Mouse (Mus musculus) monocyte, adult 2 months (primary cell): ENCODE results near the gene Hoxb8.

Source experiments
- DNase-seq, 2 experiments: peaks; one replicate each; pipeline ENCODE4 v3.0.0; 2022; ENCODE audit warnings: low spot score in 2 of 2, low read depth in 1 of 2

Gene Hoxb8

DNA sequence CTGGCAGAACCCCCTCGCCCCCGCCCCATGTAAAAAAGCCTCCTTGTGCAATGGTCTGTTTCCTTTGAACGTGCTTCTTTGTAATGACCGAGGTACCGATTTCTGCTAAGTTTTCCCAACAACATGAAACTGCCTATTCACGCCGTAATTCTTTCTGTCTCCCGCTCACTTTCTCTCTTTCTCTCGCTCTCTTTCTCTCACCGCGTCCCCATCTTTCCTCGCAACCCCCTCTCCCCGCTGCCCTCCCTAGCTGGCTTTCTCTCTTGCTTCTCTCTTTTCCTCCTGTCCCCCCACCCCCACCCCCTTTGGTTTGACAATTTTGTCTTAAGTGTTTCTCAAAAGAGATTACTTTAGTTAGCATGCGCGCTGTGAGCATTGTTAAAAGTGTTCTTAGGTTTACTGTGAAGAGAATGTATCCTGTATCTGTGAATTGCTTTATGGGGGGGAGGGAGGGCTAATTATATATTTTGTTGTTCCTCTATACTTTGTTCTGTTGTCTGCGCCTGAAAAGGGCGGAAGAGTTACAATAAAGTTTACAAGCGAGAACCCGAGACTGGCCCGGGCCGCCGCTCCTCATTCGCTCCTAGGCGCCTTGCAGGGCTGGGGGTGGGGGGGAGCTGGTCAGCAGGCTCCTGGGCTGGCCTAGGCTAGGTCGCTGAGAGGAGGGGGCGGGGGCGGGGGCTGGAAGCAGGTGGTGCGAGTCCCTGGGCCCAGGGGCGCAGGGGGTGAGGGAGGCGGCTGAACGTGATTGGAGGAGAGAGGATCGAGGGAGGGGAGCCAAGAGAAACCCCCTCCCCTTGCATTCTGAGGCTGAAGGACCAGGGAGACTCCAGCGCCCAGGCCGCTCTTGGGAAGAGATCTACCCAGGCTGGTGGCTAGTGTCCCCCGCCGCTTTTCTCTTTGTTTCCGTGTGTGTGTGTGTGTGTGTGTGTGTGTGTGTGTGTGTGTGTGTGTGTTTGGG is 3.3 kb downstream of the Hoxb8 start:
- DNase-seq, result no peak

DNA sequence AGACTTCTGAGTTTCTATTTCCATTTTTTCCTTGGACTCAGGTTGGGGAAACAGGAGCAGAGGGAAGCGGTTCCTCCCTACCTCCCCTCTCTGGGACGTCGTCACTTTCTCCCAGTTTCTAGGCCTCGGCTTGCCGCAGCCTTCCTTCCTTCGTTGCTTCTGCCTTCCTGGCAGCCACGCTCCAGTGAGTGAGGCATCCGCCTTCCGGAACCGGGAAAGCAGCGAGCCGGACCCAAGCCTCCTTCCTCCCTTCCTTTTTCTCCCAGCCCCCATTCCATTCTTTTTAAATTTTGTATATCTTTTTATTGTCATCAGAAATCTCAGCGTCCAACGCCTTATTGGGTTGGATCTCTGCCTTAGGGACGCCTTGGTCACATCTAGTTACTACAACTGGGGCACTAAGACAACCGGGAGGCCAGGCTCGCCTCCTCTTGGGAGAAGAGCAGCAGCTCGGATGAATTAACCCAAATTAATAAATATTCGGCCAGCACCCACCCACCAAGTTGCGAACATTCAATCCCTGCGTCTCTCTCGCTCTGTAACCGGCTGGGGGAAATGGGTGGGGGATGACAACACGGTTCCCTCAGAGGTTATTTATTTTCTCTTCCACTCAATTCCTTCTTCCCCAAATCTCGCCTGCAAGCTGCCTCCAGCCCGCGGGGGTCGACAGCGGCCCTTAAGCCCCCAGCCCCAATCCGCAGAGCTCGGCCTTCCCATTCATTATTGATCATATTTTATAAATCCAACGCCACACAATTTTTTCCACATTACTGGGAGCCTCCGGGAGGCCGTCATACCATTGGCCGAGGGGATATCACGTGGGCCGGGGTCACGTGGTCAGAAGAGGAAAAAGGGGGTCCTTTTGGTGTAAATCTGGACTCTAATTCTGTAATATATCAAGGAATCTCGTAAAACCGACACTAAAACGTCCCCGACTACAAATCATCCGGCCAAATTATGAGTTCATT is 4.3 kb downstream of the Hoxb8 start, which contains the start of gene Hoxb7:
TSS of gene Hoxb7 (plus strand) at position 853 of the 968 bp plus-strand sequence.
- no peak for DNase-seq

DNA sequence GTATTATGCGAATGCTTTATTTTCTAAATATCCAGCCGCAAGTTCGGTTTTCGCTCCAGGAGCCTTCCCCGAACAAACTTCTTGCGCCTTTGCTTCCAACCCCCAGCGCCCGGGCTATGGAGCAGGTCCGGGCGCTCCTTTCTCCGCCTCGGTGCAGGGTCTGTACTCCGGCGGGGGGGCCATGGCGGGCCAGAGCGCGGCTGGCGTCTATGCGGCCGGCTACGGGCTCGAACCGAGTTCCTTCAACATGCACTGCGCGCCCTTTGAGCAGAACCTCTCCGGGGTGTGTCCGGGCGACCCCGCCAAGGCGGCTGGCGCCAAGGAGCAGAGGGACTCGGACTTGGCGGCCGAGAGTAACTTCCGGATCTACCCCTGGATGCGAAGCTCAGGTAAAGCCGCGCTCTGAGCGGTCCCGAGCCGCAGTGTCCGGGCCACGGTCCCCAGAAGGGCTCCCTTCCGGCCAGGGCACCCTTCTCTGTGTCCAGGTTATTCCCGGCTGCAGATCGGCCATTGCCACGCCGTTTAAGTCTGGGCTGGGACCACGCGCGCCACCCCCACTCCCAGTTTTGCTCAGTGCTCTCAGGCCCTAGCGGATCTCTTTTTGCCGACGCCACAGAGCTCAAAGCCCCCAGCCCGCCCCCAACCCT is 5.2 kb downstream of the Hoxb8 start:
- DNase-seq, result no peak

DNA sequence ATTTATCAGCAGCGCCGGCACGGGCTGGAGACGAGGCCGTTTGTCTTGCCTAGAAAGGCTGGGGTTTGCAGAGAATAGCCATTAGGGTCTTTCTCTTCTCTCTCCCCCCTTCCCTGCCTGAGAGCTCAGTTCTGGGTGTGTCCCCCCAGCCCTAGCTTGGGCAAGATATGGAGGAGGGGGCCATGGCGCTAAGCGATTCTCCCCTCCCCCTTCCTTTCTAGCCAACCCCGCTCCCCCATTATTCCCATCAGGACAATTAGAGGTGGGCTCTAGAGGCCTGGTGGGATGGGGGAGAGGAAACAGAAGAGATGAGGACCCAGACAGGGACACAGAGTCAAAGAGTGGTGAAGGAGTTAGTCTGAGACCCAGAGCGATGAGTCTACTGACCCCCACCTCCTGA is 5.7 kb downstream of the Hoxb8 start:
- no peak for DNase-seq

DNA sequence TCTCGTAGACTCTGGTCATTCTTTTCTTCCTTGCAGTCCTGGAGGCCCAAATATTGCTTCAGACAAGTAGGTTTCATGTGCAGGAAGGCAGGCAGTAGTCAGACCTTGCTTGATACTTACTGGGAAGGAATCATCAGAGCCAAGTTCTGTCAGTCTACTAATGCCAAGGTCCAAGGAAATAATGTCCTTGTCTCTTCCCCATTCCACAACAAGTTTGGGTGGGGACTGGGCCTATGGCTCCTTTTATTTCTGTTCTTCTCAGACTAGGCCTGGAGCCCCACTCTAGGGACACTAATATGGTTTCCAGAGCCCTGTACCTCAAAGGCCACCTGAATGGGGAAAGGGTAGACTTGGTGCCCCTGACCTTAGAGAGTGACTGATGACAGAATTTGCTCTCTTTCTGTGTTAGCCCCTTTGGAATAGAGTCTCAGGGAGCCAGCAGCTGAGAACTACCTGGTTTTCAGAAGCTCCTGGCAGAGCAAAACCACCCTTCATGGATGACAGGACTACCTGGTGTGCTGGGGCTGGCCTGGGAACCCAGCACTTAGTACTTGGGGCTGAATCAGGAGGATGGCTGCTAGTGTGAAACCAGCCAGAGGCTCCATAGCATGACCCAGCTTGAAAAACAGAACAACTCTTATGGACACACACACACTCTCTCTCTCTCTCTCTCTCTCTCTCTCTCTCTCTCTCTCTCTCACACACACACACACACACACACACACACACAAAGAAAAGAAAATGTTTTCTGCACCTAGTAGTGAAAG is 6.9 kb downstream of the Hoxb8 start:
- DNase-seq, result no peak

DNA sequence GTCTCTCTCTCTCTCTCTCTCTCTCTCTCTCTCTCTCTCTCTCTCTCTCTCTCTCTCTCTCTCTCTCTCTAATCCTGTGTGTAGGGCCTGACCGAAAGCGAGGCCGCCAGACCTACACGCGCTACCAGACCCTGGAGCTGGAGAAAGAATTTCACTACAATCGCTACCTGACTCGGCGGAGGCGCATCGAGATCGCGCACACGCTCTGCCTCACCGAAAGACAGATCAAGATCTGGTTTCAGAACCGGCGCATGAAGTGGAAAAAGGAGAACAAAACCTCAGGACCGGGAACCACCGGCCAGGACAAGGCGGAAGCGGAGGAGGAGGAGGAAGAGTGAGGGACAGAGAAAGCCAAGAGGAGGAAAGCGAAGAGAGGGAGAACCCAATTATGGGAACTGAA is 7.6 kb downstream of the Hoxb8 start:
- no peak for DNase-seq

DNA sequence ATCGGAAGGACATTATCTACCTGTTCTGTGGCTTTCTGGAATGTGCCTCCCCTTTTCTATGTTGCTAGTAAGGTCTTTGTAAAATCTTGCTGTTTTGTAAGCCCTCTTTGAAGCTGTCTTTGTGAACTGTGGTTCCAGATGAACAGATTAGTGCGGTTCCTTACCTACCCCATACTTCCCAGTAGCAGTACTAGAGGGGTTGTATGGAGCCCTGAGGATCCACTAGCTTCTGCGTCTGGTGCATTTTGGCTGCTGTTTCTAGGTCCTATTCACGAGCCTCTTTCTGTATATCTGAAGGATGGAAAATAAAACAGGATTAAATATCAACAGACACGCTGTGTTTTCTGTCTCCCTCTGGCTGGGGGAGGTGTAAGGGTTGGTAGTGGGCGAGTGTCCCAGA is 8.1 kb downstream of the Hoxb8 start:
- DNase-seq, result no peak

DNA sequence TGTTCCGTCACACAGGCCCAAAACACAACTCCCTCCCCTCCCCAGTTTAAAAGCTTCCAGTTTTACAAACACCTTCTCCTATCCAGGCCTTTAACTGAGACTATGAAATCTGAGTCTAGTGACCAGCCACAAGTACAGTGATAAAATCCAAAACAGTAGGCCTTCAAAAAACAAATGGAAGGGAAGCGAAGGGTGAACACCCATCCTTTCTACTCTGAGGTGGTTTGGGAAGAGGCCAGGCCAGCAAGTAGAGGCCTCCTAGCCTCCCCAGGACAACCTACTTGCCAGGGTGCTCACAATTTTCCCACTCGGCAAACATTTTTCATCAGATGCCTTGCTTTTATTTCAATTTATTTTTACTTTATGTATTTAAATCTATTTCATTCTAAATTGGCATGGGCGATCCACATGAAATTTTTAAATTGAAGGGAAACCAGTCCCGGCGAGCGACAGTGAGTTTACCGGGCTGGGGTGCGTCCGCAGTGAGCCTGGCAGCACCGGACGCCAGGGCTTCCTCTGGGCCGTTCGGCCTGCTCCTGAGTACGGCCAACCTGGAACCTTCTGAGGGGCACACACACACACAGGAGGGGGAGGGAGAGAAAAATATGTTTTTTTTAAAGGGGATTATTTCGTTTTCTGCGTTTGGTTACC is 9.1 kb downstream of the Hoxb8 start:
- no peak for DNase-seq

DNA sequence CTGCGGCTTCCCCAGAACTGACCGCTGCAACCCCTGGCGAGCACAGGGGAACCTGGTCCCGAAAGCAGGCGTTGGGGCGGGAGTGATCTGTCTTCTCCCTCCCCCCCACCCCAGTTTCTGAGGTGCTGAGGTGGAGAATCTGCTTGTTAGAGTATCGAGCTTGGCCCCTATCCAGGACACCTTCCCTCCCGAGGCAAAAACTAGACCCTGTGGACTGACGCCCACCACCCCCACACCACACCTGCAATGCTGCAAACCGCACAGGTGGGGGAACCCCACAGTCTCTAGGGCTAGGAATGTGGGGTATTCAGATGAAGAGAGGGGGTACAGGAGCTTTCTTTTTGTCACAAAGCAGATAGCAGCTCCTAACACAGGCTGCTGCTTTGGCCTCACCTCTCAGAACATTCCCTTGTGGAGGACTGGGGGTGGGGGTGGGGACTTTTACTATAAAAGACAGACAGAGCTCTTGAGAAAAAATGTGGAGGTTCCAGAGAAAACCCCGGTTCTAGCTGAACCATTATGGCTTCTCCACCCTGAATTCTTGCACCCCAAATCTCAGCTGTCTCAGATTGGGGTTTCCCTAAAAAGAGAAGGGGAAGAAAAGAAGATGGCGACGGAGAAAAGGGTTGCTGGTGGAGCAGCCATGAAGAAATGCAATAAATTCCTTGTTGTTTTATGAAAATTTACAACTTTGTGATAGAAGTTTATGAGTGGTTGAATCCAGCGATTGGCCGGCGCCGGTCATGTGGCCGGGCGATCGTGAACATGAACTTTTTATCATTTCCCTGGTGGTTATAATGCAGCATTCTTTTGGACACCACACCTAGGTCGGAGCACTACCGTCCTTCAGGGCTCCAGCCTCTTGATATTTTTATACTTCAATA is 10.2 kb downstream of the Hoxb8 start, which contains the start of gene Hoxb6:
TSS of gene Hoxb6 (plus strand) at position 796 of the 884 bp plus-strand sequence.
- no peak for DNase-seq

DNA sequence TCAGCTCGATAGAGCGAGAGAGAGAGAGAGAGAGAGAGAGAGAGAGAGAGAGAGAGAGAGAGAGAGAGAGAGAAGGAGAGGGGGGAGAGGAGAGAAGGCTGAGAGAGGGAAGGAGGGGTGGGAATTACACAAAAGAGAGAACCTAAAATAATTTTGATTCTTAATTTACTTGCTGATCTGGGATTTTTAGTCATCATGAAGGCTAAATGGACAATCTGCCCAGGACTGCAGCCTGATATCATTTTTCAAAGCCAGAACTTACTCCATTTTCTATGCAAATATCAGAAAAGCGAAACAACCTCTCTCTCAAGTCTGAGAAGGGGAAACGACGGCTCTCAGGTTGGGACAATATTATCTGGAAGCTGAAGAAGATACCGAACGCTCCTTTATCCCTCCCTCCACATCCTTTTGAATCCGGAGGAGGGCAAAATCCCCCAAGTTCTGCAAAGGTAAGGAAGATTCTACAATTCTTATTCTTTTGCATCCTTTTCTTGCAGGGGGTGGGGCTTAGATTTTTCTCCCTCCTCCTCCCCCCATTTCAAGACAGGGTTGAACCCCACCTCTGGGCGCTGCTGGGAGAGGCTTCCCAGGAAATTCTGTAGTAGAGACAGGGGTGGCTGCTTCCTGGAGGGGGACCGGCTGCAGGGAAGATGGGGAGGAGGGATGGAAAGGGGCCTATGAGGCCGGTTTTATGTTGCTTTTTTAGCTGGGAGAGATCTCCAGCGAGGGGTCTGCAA is 11.0 kb downstream of the Hoxb8 start:
- DNase-seq, result no peak

DNA sequence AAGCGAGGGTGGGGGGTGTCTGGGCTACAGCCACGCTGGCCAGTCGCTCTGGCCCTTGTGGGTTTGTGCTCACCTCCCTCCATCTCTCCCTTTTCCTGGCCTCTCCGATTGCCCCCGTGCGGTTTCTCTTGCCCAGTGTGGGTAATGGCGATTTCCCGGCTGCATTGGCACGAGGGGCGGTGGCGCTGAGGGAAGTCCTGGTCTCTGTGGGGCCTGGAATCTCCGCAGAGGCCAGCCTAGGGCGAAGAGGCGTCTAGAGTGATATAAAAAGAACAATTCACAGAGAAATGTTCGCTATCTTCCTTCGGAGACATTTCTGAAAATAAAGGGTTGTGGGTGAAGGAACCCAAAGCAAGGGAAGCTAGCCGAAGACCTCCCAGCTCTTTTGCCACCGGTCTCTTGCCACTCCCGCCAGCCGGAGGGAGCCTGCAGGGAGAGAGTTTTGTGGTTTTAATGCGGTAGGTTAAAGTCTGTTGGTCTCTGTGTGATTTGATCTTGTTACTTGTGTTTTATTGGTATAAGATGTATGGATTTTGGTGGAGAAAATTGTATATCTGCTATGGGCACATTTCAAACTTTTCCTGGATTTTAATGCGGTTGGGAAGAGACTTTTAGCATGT is 11.7 kb downstream of the Hoxb8 start:
- no peak for DNase-seq

DNA sequence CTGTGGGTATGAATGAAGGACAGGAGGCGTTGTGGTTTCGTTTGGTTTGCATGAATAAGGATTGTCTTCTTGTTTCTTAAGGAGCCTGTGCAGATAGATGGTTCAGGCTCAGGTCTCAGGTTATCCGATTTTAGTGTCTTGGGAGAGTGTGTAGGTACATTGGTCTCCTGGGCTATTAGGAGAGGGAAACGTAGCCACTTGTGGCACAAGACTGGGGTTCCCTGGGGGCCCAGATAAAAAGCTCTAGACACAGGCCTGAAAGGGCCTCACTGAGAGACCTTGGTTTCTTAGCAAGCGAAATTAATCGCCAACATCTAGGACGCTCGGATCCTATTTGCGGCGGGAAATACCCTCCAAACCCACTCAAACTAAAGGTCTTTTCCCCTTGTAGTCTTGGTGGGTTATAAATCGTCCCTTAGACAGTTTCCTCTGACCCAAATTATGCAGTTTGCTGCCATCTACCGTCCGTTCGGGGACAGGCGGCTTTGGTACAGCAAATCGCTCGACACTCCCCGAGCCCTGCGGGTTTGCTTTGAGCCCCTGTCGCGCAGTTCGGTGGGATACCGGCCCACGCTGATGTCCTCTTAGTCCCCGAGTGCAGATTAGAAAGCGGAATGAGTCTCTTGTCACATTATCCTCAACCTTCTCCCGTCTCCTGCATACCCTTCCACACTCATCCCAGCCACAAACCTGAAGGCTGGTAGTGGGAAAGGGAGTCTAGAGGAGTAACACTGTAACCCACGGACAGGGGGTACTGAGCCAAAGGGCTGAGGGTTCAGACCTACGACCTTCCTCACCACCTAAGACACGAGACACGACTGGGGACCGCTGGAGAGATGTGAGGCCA is 12.8 kb downstream of the Hoxb8 start:
- DNase-seq, result peak in 1 of 2 experiments; percentile 46

DNA sequence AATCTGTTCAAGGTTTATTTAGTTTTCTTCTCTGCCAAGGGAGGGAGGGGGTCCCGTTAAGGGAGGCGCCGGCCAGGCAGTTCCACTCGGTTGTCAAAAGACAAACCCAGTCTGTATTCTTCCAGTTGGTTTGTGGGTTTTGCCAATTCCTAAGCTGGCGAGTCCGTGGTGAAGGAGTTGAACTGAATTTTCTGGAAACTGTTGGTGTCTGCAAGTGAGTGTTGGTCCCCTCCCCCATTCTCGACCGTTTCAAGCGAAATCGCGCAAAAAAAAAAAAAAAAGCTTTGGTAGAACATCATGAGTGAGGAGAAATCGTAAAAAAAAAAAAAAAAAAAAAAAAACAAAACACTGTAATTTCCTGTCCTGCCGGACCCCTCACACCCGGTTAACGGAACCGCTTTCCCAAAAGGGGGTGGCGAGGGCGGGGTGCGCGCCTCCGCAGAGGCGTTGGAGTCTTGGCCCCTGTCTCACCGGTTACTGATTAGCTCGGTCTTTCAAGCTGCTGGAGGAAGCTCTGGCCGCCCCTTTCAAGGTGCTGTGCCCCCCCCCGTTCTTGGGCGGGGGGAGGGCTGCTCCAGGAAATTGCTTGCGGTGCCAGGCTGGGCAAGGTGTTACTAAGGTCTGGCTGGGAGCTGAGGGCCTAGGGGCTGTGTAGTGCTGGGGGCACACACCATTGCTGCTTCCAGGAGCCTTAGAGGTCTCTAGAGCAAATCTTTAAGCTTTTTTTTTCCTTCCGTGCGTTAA is 13.6 kb downstream of the Hoxb8 start:
- DNase-seq, result no peak

DNA sequence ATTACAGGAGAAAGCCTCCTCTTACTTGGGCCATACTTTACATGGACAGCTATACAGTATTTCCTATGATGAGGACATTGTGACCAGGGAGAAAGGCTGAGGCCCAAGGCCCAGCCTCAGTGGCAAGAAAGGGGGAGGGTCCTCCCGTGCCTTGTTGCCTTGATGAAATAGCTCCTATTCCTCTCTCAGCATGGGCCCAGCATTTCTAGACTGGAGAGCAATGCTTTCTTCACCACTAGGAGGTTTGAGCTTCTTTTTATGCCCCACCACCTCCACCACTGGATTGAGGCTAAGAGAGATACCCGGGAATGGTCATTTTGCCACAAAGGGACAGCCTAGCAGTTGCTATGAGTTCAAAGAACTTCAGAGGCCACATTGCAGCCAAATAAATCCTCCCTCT is 15.3 kb downstream of the Hoxb8 start:
- DNase-seq, result no peak

DNA sequence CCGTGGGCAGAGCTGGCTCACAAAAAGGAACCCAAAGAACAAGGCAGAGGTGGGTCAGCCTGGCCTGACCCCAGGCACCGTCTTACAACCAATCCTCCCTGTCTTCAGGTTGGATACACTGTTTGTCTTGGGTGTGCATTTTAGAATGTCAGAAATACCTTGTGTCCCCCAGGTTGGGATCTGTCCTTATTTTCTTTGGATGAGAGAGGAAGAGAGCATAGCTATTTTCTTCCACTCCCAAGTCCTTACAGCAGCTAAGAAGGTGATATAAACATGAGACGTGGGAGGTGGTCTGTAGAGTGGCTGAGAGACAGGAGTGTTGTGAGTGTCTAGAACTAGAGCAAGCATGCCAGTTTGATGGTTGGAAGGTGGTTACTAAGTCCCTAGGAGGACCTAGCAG is 15.7 kb downstream of the Hoxb8 start:
- no peak for DNase-seq

DNA sequence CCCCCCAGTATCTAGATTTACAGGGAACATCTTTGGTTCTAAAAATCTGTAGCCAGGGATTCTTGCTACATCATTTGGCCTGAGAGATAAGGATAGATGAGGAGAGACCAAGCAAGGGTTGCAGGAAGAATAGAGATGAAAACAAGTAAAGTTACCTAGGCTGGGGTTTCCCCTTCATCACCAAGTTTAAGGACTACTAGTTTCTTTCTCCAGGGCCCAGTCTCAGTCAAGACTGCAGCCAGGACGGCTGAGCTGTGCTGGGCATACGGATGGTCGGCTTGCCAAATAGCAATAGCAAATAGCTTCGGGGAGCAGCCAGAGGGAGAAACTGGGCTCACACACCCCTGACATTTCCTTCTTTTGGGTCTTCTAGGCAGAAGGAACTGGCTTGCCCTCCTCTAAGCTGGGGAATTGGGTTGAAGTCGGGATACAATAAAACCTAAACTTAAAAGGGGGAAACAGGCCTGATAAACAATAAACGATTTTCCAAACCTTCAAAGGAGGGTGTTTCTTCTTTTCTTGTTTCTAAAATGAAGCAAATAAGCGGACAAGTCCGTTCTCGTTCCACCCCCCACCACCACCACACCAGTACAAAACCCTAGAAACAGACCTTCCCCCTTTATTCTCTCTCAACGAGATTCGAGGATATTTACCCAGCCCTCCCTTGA is 16.4 kb downstream of the Hoxb8 start:
- no peak for DNase-seq
